22 mouse cellular contexts compared by ENCODE assay signal in genomic region chr1:72060393-72060792, GRCm38 (mm10).
DNase-seq lines count a peak whose midpoint lies in the region; ATAC-seq and TF ChIP-seq lines count a peak whose summit lies in the region.
"Had no signal": no experiment of that assay in that cellular context is flagged by ENCODE, and none has a peak within 500 bp of the region (broad histone marks: within the 10 kb centered on the region; RNA-seq: fewer than 3 reads in every experiment).

No protein-coding gene starts in this region.

- no peak overlapping the region for H3K4me2 ChIP-seq in kidney, postnatal 0 days (ENCODE audit: low read length)
- no peak overlapping the region for H3K4me2 ChIP-seq in embryonic facial prominence, embryonic 11.5 days (ENCODE audit: low read depth, low read length)
- H3K4me2 ChIP-seq in limb, embryonic 11.5 days (ENCODE audit: low read depth, severe bottlenecking), result no peak overlapping the region
- H3K4me2 ChIP-seq: heart, embryonic 13.5 days; hindbrain, embryonic 13.5 days; stomach, embryonic 15.5 days had no signal

- no peaks in the 10 kb centered on the region for H3K36me3 ChIP-seq in kidney, postnatal 0 days (ENCODE audit: insufficient read depth, low read length)
- H3K36me3 ChIP-seq in embryonic facial prominence, embryonic 11.5 days (replicated peaks; ENCODE audit: control insufficient read depth, insufficient read depth, low read depth, low read length), result no peaks in the 10 kb centered on the region
- no peaks in the 10 kb centered on the region for H3K36me3 ChIP-seq in limb, embryonic 11.5 days (ENCODE audit: control insufficient read depth, insufficient read depth, low read length)
- H3K36me3 ChIP-seq: heart, embryonic 13.5 days; hindbrain, embryonic 13.5 days; stomach, embryonic 15.5 days had no signal

- no peak for TF ChIP-seq CTCF in kidney, postnatal 0 days (IDR thresholded peaks at IDR 0.05; ENCODE audit: low read depth)

- 48% methylated on average over 5 of the region's 5 CpGs for WGBS in kidney, postnatal 0 days
- WGBS in embryonic facial prominence, embryonic 11.5 days, result 16% methylated on average over 5 of the region's 5 CpGs
- 15% methylated on average over 5 of the region's 5 CpGs for WGBS in limb, embryonic 11.5 days

- peak; percentile 41 for DNase-seq in kidney, postnatal 0 days (ENCODE audit: low spot score)
- no peak for DNase-seq in kidney, adult 8-10 months
- DNase-seq in NIH3T3 (ENCODE audit: low read depth), result peak; percentile 48
- DNase-seq in embryonic facial prominence, embryonic 11.5 days (ENCODE audit: low spot score), result peak; percentile 67
- DNase-seq in limb, embryonic 11.5 days (ENCODE audit: low spot score), result peak; percentile 42
- DNase-seq in right cerebral cortex, postnatal 4 days, result no peak
- no peak for DNase-seq in testis, postnatal 10 days (ENCODE audit: low spot score)
- no peak for DNase-seq in B cell, adult 2 months
- DNase-seq: cerebellum, adult 8-10 months; gastrocnemius, postnatal 14 days; heart, adult 18-20 months; liver; midbrain, embryonic 14.5 days; right cerebral cortex, postnatal 14 days; thymus, adult 2 months had no signal

- H3K4me3 ChIP-seq in kidney, postnatal 0 days (replicated peaks; ENCODE audit: low read depth, low read length), result no peak overlapping the region
- H3K4me3 ChIP-seq in embryonic facial prominence, embryonic 11.5 days (ENCODE audit: low read depth, low read length), result no peak overlapping the region
- no peak overlapping the region for H3K4me3 ChIP-seq in limb, embryonic 11.5 days (ENCODE audit: low read depth, low read length)
- H3K4me3 ChIP-seq: heart, embryonic 13.5 days; hindbrain, embryonic 13.5 days; left cerebral cortex, adult 2 months; megakaryocyte, embryonic 14.5 days; myocyte; stomach, embryonic 15.5 days had no signal

- H3K9me3 ChIP-seq in kidney, postnatal 0 days (replicated peaks; ENCODE audit: low read length), result no peaks in the 10 kb centered on the region
- no peaks in the 10 kb centered on the region for H3K9me3 ChIP-seq in embryonic facial prominence, embryonic 11.5 days (replicated peaks; ENCODE audit: control insufficient read depth, low read length)
- H3K9me3 ChIP-seq in limb, embryonic 11.5 days (ENCODE audit: control insufficient read depth, low read length), result no peaks in the 10 kb centered on the region; the same call in 1 of the 2 replicates
- H3K9me3 ChIP-seq: heart, embryonic 13.5 days; hindbrain, embryonic 13.5 days; stomach, embryonic 15.5 days had no signal

- no peak for ATAC-seq in kidney, postnatal 0 days (replicated peaks; ENCODE audit: low FRiP score, low read depth)
- ATAC-seq in embryonic facial prominence, embryonic 11.5 days (replicated peaks; ENCODE audit: insufficient number of reproducible peaks, low FRiP score, low TSS enrichment, low read depth), result no peak
- peak; percentile 81 for ATAC-seq in limb, embryonic 11.5 days (ENCODE audit: insufficient number of reproducible peaks, low FRiP score, low TSS enrichment, low read depth)
- ATAC-seq: inflammation-experienced regulatory T-cells, adult 6 months had no signal

- no peak overlapping the region for H3K27ac ChIP-seq in kidney, postnatal 0 days
- H3K27ac ChIP-seq in embryonic facial prominence, embryonic 11.5 days (replicated peaks; ENCODE audit: low read depth, low read length), result peak overlapping the region; percentile 65
- peak overlapping the region; percentile 49 for H3K27ac ChIP-seq in limb, embryonic 11.5 days (replicated peaks; ENCODE audit: low read depth, low read length)
- H3K27ac ChIP-seq: heart, embryonic 13.5 days; hindbrain, embryonic 13.5 days; left cerebral cortex, adult 2 months; stomach, embryonic 15.5 days had no signal

- no peaks in the 10 kb centered on the region for H3K4me1 ChIP-seq in kidney, postnatal 0 days (replicated peaks; ENCODE audit: insufficient read depth, low read length)
- no peaks in the 10 kb centered on the region for H3K4me1 ChIP-seq in embryonic facial prominence, embryonic 11.5 days (ENCODE audit: control insufficient read depth, insufficient read depth, low read length)
- H3K4me1 ChIP-seq in limb, embryonic 11.5 days (ENCODE audit: control insufficient read depth, insufficient read depth, low read length), result no peaks in the 10 kb centered on the region; the same call in 1 of the 2 replicates
- H3K4me1 ChIP-seq: megakaryocyte, embryonic 14.5 days had no signal

- no peak overlapping the region for H3K9ac ChIP-seq in kidney, postnatal 0 days (ENCODE audit: low read depth, low read length)
- no peak overlapping the region for H3K9ac ChIP-seq in embryonic facial prominence, embryonic 11.5 days (replicated peaks; ENCODE audit: low read length)
- no peak overlapping the region for H3K9ac ChIP-seq in limb, embryonic 11.5 days (ENCODE audit: low read length)
- H3K9ac ChIP-seq: heart, embryonic 13.5 days; hindbrain, embryonic 13.5 days; stomach, embryonic 15.5 days had no signal

- no peaks in the 10 kb centered on the region for H3K27me3 ChIP-seq in kidney, postnatal 0 days (ENCODE audit: insufficient read depth, low read length)
- no peaks in the 10 kb centered on the region for H3K27me3 ChIP-seq in embryonic facial prominence, embryonic 11.5 days (ENCODE audit: control insufficient read depth, insufficient read depth, low read length)
- no peaks in the 10 kb centered on the region for H3K27me3 ChIP-seq in limb, embryonic 11.5 days (ENCODE audit: control insufficient read depth, insufficient read depth, low read length)
- H3K27me3 ChIP-seq: heart, embryonic 13.5 days; hindbrain, embryonic 13.5 days; megakaryocyte, embryonic 14.5 days; stomach, embryonic 15.5 days had no signal

Comparison
In these comparisons a context has a peak if more than half of its experiments do, and no peak if none do; other contexts are left out.
1. DNase-seq: peak in kidney, postnatal 0 days (single experiment), NIH3T3 (single experiment), embryonic facial prominence, embryonic 11.5 days (single experiment) and limb, embryonic 11.5 days (single experiment); none in kidney, adult 8-10 months (0 of 2), right cerebral cortex, postnatal 4 days (single experiment), testis, postnatal 10 days (single experiment) and B cell, adult 2 months (0 of 2).